In the genomic region with DNA sequence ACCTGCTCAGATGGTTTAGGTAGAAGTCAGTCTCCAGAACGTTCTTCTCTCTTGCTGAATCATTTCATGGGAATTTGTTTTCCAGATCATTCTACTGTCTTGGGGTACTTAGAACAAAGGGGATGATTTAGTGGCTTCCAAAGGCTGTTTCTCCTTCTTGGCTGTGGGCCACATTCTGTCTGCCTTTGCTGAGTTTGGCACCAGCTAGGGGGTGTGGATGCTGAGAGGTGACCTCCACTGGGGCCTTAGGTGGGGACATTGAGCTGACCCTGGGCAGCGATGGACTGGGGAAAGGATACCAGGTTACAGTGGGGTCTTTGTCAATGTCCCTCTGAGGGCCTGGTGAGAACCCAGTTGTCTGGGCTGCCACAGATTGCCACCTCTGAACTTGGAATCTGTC, we compare ENCODE assay signal across 9 mouse cellular contexts.
DNase-seq lines count a peak whose midpoint lies in the region; ATAC-seq lines count a peak whose summit lies in the region.
"Had no signal": no experiment of that assay in that cellular context is flagged by ENCODE, and none has a peak within 500 bp of the region (broad histone marks: within the 10 kb centered on the region; RNA-seq: fewer than 3 reads in every experiment).

No protein-coding gene starts in this region.

- H3K9ac ChIP-seq in heart, embryonic 15.5 days, result no peak overlapping the region
- no peak overlapping the region for H3K9ac ChIP-seq in lung, embryonic 16.5 days (ENCODE audit: low read length)
- no peak overlapping the region for H3K9ac ChIP-seq in embryonic facial prominence, embryonic 13.5 days
- no peak overlapping the region for H3K9ac ChIP-seq in stomach, embryonic 15.5 days
- H3K9ac ChIP-seq: midbrain, embryonic 12.5 days had no signal

- no peak overlapping the region for H3K4me3 ChIP-seq in heart, embryonic 15.5 days
- no peak overlapping the region for H3K4me3 ChIP-seq in lung, embryonic 16.5 days (ENCODE audit: low read length)
- no peak overlapping the region for H3K4me3 ChIP-seq in embryonic facial prominence, embryonic 13.5 days
- H3K4me3 ChIP-seq in stomach, embryonic 15.5 days (replicated peaks), result no peak overlapping the region
- H3K4me3 ChIP-seq: midbrain, embryonic 12.5 days had no signal

- H3K27me3 ChIP-seq in heart, embryonic 15.5 days, result no peaks in the 10 kb centered on the region
- H3K27me3 ChIP-seq in lung, embryonic 16.5 days (ENCODE audit: control insufficient read depth, insufficient read depth, low read depth, low read length), result no peaks in the 10 kb centered on the region
- no peaks in the 10 kb centered on the region for H3K27me3 ChIP-seq in embryonic facial prominence, embryonic 13.5 days
- no peaks in the 10 kb centered on the region for H3K27me3 ChIP-seq in stomach, embryonic 15.5 days (replicated peaks)

- H3K4me1 ChIP-seq in heart, embryonic 15.5 days (replicated peaks), result peaks cover 46% of the 10 kb centered on the region
- H3K4me1 ChIP-seq in lung, embryonic 16.5 days (replicated peaks; ENCODE audit: control insufficient read depth, insufficient read depth, low read length), result peaks cover 40% of the 10 kb centered on the region
- H3K4me1 ChIP-seq in embryonic facial prominence, embryonic 13.5 days, result peaks cover 34% of the 10 kb centered on the region
- H3K4me1 ChIP-seq in stomach, embryonic 15.5 days, result peaks cover 36% of the 10 kb centered on the region

- ATAC-seq in heart, embryonic 15.5 days (replicated peaks; ENCODE audit: insufficient number of reproducible peaks, insufficient read depth, low FRiP score, low read depth), result no peak
- no peak for ATAC-seq in lung, embryonic 16.5 days (ENCODE audit: low read depth)
- ATAC-seq in embryonic facial prominence, embryonic 13.5 days (ENCODE audit: insufficient number of reproducible peaks, insufficient read depth, low FRiP score, low TSS enrichment, low read depth), result no peak
- ATAC-seq in stomach, embryonic 15.5 days (ENCODE audit: insufficient read depth, low FRiP score, low read depth), result no peak

- no peaks in the 10 kb centered on the region for H3K9me3 ChIP-seq in heart, embryonic 15.5 days (replicated peaks)
- H3K9me3 ChIP-seq in lung, embryonic 16.5 days (ENCODE audit: control insufficient read depth, low read length), result no peaks in the 10 kb centered on the region
- H3K9me3 ChIP-seq in embryonic facial prominence, embryonic 13.5 days, result no peaks in the 10 kb centered on the region
- no peaks in the 10 kb centered on the region for H3K9me3 ChIP-seq in stomach, embryonic 15.5 days
- H3K9me3 ChIP-seq: G1E; midbrain, embryonic 12.5 days had no signal

- H3K27ac ChIP-seq in heart, embryonic 15.5 days, result peak overlapping the region; percentile 69
- H3K27ac ChIP-seq in lung, embryonic 16.5 days (ENCODE audit: low read length), result peak overlapping the region; percentile 82
- H3K27ac ChIP-seq in embryonic facial prominence, embryonic 13.5 days, result peak overlapping the region; percentile 51; the same call in 1 of the 2 replicates
- peak overlapping the region; percentile 63; the same call in 1 of the 2 replicates for H3K27ac ChIP-seq in stomach, embryonic 15.5 days
- H3K27ac ChIP-seq: midbrain, embryonic 12.5 days had no signal

- intact Hi-C loops in heart, postnatal 10 days (cut with DNase I), result loop anchor here (5.0 kb wide), 1 partner anchor 118 kb away; a partner anchor contains a TSS

- 51% methylated on average over 2 of the region's 2 CpGs for WGBS in heart, embryonic 15.5 days
- 55% methylated on average over 2 of the region's 2 CpGs for WGBS in lung, embryonic 16.5 days
- 70% methylated on average over 2 of the region's 2 CpGs for WGBS in embryonic facial prominence, embryonic 13.5 days
- WGBS in stomach, embryonic 15.5 days, result 64% methylated on average over 2 of the region's 2 CpGs

- H3K4me2 ChIP-seq in heart, embryonic 15.5 days, result no peak overlapping the region
- no peak overlapping the region for H3K4me2 ChIP-seq in lung, embryonic 16.5 days (ENCODE audit: low read depth, low read length)
- no peak overlapping the region for H3K4me2 ChIP-seq in embryonic facial prominence, embryonic 13.5 days
- H3K4me2 ChIP-seq in stomach, embryonic 15.5 days, result no peak overlapping the region
- H3K4me2 ChIP-seq: midbrain, embryonic 12.5 days had no signal

- H3K36me3 ChIP-seq in heart, embryonic 15.5 days, result no peaks in the 10 kb centered on the region
- no peaks in the 10 kb centered on the region for H3K36me3 ChIP-seq in lung, embryonic 16.5 days (ENCODE audit: control insufficient read depth, insufficient read depth, low read length)
- H3K36me3 ChIP-seq in embryonic facial prominence, embryonic 13.5 days, result no peaks in the 10 kb centered on the region
- no peaks in the 10 kb centered on the region for H3K36me3 ChIP-seq in stomach, embryonic 15.5 days
- H3K36me3 ChIP-seq: G1E; midbrain, embryonic 12.5 days had no signal

- no peak for DNase-seq in heart, postnatal 10 days
- DNase-seq in lung, postnatal 14 days, result no peak
- no peak for DNase-seq in right cerebral cortex, postnatal 36 days (ENCODE audit: low spot score in 2 of 2)
